Mouse (Mus musculus): ENCODE data around the gene Med24.
"Not testable (repeated sequence)": the region's sequence is repeated elsewhere in the genome, so short reads cannot be mapped to it uniquely, and the experiment has no call there.

Med24 gene

DNA sequence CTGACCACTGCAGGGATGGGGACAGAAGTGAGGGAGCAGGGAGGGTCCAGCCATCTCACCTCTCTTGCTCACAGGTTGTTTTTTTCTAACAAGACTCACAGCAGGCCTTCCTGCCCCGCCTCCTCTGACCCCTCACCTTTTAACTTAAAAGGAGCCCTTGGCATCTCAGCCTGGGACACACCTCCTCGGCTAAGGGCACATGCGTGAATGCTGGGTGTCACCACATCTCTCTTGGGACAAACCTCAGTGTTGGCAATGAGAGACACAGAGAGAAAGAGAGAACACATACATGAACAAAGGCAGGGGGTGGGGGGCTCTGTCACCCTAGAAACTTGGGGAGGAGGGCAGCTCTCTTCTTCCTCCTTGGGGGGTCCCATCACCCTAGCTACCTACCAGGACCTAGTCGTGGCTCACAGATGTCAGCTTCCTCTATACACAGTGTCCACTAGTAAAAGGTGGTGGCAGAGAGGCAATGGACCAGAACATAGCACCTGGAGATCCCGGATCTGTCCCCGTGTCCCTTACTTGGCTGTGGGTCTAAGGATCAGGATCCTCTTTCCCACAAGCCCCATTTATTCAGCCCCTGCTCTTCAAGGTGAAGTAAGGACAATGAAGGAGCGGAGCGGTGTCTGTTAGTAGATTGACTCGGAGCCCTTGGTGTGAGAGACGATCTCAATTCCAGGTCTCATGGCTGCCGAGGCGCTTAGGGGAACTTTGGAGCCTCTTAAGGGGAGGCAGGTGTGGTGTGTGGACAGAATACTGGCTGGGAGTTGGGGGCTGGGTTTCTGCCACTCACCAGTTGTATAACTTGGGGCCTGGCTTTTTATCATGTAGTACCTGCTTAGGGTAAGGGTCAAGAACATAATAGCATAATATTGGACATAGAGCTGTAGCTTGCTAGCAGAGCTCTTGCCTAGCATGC, 17.0 kb upstream of the Med24 start:
- no peak for DNase-seq (ENCODE audit: inconsistent ontology term)

- no peak for DNase-seq (ENCODE audit: inconsistent ontology term)
Measured at GRCm38 (mm10) chr11:98744456-98745019, 15.3 kb upstream of the Med24 start.

DNA sequence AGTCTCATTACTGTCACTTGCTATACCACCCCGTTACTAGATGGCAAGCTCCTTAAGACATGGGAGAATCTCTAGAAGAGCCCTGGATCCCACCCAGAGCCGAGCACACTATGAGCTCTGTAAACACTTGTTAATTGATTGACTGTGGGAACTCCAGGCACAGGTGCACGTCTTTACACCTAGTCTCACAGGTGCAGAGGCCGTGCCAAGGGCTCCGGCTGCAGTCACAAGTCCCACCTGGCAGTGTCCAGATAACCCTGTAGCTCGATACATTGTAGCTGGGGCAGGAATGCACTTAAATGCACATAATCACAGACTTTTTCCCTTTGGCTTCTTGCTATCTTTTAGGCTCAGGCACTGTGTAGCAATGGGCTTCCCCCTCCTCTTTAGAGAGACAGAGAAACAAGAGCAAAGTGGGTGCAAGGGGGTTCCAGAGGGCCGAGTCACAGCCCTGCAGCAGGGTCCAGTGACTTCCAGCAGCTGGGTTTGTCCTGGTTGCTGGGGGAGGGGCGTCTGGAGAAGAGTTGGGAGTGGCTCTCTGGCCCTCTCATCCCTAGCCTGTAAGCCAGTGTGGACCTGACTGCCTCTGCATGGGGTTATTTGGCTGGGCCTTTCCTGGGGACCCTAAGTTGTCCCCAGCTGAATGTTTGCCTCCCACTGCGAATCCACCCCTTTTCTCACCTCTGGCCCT, 14.6 kb upstream of the Med24 start:
- DNase-seq (ENCODE audit: inconsistent ontology term), result peak; percentile 67

- peak; percentile 57 for DNase-seq (ENCODE audit: inconsistent ontology term)
Measured at GRCm38 (mm10) chr11:98742397-98743291, 13.4 kb upstream of the Med24 start.

GRCm38 (mm10) chr11:98741622-98742396, 12.6 kb upstream of the Med24 start:
- DNase-seq (ENCODE audit: inconsistent ontology term), result peak; percentile 89

GRCm38 (mm10) chr11:98741051-98741620, 11.9 kb upstream of the Med24 start:
- peak; percentile 30 for DNase-seq (ENCODE audit: inconsistent ontology term)

DNA sequence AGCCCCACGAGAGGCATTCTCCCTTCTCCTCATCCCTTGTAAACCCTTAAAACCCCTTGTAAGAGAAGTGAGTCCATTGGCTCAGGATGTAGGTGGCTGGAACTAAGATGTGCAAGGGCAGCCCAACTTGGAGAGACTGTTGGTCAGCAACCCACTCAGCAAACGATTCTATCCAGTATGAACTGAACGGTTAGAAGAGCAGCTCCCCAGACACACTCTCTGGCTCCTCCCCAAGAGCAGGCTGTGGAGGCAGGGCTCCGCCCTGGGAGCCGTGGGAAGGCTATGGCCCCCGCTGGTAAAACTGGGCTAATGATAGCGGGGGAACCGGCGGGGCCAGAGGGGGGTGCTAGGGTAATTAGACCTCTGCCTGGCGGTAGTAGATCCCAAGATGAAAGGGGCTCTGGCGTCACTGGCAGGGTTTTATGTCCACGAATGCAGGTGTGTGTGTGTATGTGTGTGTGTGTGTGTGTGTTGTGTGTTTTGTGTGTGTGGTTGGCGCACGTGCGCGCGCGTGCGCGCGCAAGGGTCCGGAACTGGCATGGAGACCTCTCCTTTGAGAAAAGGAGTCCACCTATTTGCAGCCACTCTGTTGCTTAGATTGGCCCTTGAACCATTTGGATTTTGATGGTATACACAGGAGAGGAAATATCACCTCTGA, 11.3 kb upstream of the Med24 start, which contains the start of gene Thra:
Thra (plus strand) TSS at position 246 of the 658 bp plus-strand sequence.
- peak; percentile 78 for DNase-seq (ENCODE audit: inconsistent ontology term)

GRCm38 (mm10) chr11:98740026-98740392, 10.8 kb upstream of the Med24 start:
- no peak for DNase-seq (ENCODE audit: inconsistent ontology term)

GRCm38 (mm10) chr11:98738925-98739324, 9.7 kb upstream of the Med24 start:
- no peak for DNase-seq (ENCODE audit: inconsistent ontology term)

- DNase-seq (ENCODE audit: inconsistent ontology term), result no peak
Measured at GRCm38 (mm10) chr11:98738428-98738911, 9.2 kb upstream of the Med24 start.

DNA sequence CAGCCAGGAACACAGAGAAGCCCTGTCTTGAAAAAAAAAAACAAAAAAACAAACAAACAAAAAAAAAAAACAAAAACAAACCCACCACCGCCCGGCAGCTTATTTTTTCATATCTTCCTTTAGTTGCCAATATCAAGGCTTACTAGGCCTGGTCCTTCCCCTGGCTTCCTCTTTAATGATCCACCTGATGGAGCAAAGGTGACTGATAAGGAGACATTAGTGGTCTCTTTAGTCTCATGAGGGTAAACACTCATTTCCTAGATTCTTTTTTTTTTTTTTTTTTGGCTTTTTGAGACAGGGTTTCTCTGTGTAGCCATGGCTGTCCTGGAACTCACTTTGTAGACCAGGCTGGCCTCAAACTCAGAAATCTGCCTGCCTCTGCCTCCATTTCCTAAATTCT, 8.0 kb upstream of the Med24 start:
- DNase-seq (ENCODE audit: inconsistent ontology term), result not testable (repeated sequence)

GRCm38 (mm10) chr11:98736176-98736575, 6.9 kb upstream of the Med24 start:
- DNase-seq (ENCODE audit: inconsistent ontology term), result no peak

GRCm38 (mm10) chr11:98735111-98735510, 5.9 kb upstream of the Med24 start:
- DNase-seq (ENCODE audit: inconsistent ontology term), result no peak

DNA sequence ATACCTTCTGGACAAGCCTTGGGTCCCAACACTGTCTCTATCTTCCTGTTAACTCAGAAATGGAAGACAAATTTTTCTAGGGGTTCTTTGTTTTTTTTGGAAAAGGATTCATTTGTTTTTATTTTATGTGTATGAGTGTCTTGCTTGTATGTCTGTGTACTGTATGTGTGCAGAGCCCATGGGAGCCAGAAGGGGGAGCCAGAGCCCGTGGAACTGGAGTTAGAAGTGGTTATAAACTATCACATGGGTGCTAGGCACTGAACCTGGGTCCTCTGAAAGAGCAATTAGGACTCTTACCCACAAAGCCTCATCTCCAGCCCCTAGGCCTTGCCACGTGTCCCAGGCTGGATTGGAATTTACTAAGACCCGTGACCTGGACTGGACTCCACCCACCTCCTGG, 4.8 kb upstream of the Med24 start:
- DNase-seq (ENCODE audit: inconsistent ontology term), result no peak

DNA sequence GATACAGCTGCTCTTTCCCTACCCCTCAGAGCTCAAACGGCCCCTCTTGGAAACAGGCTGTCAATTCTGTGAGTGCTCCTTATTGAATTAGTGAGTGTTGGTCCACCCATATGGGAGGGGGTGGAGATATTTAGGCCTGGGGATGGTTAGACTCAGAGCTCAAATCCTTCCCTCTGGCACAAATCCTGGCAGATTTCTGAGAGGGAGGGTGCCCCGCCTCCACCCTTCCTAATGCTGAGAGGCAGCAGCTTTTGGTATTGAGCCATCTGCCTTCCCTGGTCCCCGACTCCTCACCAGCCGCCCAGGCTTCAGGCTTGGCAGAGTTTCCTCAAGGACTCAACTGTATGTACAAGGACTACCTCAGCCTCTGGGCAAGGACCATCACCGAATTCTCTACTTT, 1.9 kb upstream of the Med24 start:
- no peak for DNase-seq (ENCODE audit: inconsistent ontology term)

DNA sequence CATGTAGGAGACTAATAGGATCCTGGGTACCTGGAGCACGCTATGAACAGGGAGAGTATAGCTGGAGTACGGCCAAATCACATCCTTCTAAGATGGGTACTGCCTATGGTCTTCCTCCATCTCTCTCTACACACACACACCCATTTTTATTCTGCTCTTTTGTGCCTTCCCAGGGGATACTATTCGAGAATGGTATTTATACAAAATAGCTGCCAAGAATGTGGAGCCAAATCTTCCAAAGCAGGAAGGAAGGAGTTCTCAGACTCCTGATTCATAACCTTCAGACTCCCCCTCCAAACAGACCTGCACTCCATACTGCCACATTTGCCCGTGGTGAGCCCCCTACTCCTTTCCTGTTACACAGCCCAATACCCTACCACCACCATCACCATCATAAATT, 1.5 kb upstream of the Med24 start:
- DNase-seq (ENCODE audit: inconsistent ontology term), result no peak

GRCm38 (mm10) chr11:98725926-98726506, 3.2 kb downstream of the Med24 start:
- no peak for DNase-seq (ENCODE audit: inconsistent ontology term)

DNA sequence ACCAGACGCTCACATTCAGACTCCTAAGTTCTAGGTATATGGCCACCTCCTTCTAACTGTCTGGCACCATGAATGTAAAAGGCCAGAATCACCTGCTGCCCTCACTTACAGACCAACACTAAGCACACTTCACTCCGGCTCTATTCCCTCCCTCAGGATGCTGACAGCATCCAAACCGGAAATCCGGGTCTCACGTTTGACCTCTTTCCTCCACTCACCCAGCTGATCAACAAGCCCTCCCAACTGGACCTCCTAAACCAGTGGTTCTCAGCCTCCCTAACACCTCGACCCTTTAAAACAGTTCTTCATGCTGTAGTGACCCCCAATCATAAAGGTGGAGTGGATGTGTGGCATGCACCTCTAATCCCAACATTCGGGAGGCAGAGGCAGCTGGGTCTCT, 6.1 kb downstream of the Med24 start:
- DNase-seq (ENCODE audit: inconsistent ontology term), result no peak

- peak; percentile 82 for DNase-seq (ENCODE audit: inconsistent ontology term)
Measured at GRCm38 (mm10) chr11:98721458-98722226, 7.6 kb downstream of the Med24 start.

Measured in Muller cell, postnatal 12 days (primary cell).